Mouse (Mus musculus): Measurements from ENCODE around the gene Tbc1d9b.
"Not testable (repeated sequence)": the region's sequence is repeated elsewhere in the genome, so short reads cannot be mapped to it uniquely, and the experiment has no call there.

The Tbc1d9b gene

GRCm38 (mm10) chr11:50130811-50131766, at the start of gene Tbc1d9b:
Gene Tbc1d9b, plus strand, starts transcription at chr11:50131396.
- DNase-seq (ENCODE audit: low read depth, low spot score) = peak; percentile 92

DNA sequence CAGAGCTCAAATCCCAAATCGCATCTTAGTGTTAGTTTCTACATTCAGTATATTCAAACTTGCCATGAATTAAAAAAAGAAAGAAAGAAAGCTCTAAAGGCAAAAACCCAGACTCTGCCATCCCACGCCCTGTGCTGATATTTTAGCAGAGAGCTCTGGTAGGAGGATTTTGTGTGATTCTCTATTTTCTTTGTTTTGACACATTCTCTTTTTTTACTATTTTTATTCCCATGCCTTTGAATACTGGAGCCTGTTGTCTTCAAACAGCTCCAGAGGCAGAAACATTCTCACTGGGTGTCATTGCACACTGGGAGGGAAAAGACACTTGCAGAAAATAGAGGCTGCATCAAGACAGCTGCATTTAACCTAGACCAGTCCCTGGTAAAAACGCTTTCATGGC, 45.0 kb upstream of the Tbc1d9b start:
- no peak for DNase-seq (ENCODE audit: low read depth, low spot score)

DNA sequence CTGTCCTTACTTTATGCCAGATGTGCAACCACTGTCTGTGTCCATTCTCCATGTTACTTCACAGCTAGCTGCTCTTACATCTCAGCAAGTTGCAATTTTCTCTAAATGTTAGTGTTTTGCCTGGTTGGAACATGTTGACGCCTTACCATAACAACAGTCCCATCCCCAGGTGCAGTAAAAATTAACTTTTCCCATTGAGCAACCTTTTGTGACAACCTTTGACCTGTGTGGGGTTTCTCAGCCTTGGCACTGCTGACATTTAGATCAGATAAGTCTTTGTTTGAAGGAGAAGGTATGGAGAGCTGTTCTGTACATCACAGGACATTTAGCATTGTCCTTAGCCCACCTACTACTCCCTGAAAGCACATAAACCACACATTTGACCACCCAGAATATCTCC, 41.4 kb upstream of the Tbc1d9b start:
- no peak for DNase-seq (ENCODE audit: low read depth, low spot score)

DNA sequence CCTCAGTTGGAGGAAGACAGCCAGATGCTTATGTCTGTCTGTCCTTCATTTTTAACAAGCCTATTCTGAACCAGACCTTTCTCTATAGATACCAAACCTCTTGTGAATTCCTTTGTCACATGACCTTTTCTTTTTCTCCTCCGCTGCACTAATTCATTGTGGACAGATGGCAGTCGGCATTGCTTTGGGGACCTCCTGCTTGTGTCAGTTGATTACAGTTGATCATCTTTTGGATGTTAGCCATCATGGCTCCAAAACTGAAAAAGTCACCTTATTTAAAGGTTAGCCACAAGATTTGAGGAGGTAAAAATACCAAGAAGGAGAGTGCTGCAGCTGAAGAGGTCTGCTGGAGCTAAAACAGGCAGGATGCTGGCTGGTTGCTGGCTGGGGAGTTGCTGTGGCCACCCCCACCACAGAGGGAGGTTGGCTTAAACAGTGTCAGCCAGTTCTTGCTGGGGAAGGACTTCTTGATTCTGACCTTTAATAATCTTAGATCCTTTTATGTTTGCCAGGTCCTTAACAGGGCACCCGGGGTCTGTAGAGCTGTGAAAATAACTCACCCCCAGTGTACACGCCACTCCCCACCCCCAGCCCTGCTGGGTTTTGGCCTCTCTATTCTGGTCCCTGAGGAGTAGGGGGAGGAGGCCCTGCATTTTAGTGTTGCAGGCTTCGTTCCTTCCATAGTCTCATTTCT, 40.1 kb upstream of the Tbc1d9b start:
- no peak for DNase-seq (ENCODE audit: low read depth, low spot score)

DNA sequence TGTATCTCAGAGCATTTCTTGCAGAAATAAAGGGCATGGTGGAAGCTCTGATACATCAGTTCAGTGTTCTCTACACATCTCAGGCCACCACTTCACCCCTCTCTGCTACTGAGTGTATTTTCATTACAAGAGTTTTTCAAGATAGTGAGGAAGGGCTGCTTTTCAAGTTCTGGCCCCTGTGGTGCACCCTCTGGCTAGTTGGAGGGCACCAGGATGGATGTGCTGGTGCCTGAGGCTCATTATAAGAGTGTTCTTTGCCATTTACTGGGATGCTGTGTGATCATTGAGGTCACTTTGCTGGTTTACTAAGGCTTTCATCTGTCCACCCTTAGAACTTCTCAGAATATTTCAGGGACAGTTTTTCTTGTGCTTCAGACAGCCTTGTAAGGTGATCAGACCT, 39.5 kb upstream of the Tbc1d9b start:
- no peak for DNase-seq (ENCODE audit: low read depth, low spot score)

DNA sequence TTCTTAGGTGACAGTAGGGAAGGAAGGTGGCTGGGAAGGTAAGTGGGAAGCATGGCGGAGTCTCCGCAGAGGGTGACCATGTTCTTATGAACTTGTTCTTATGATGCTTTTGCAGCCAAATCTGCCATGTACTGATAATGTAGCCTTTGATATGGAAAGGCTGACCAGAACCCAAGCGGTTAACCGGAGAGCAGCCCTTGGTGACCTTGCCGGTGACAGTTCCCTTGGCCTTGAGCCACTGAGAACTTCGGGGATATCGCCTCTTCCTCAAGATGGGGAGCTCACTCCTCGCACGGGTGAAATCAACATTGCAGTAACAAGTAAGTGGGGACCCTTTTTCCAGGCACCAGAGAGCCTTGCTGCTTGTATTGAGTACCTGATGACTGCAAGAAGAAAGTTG, 35.5 kb upstream of the Tbc1d9b start:
- no peak for DNase-seq (ENCODE audit: low read depth, low spot score)

DNA sequence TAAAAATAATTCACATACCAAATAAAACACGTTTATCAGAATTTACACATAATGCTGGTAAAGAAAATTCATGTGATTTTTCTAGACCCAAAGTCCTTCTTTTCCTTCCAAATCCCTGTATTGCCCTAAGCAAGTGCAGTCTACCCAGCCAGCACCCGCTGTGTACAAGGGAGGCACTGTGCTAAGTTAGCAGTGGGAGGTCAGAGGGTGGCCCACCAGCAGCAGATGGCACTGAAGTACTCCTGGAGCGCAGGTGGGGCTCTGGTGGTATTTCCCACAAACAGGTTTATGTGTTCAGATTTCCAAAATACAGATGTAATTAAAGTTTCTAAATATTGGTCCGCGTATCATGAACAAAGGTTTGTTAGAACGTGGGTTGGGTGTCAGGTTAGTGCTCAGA, 34.1 kb upstream of the Tbc1d9b start:
- DNase-seq (ENCODE audit: low read depth, low spot score) = no peak

GRCm38 (mm10) chr11:50098961-50099481, 32.2 kb upstream of the Tbc1d9b start:
- no peak for DNase-seq (ENCODE audit: low read depth, low spot score)

- no peak for DNase-seq (ENCODE audit: low read depth, low spot score)
Observed at GRCm38 (mm10) chr11:50099692-50100091, 31.5 kb upstream of the Tbc1d9b start.

DNA sequence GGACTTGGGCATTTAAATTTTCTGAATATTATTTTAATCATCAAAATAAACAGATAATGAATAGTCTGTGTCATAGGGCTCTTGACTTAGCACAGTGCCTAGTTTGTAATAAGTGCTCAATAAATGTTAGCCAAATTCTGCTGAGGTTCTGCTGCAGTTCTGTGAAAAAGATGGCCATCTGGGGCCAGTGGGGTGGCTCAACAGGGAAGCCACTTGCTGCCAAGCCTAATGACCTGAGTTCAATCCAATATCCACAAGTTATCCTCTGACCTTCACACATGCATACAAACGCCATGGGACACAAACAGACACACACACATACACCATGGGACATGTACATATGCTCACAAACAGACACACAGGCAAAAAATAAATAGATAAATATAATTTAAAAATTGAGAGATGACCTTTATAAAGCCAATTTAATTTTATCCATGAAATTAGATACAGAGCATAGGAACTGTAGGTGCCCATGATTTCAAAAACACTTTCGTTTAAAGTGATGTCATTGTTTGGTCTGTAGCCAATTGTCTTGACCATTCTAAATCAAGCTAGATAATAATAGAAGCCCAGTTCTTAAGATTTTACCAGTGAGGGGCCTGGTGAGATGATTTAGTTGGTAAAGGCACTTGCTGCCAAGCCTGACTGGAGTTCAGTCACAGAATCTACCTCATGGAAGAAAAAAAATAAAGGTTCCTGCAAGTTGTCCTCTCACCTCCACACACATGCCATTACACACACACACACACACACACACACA, 30.5 kb upstream of the Tbc1d9b start:
- no peak for DNase-seq (ENCODE audit: low read depth, low spot score)

DNA sequence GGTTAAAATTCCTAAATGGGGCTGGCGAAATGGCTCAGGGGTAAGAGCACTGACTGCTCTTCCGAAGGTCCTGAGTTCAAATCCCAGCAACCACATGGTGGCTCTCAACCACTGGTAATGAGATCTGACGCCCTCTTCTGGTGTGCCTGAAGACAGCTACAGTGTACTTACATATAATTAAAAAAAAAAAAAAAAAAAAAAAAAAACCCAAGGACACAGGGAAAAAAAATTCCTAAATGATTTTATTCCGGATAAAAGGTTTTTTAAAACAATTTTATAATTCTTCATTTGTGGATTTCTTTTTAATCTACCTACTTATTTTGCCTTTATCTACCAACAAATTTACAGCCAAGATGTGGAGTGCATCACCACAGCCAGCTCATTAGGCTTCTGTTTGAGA, 29.2 kb upstream of the Tbc1d9b start:
- not testable (repeated sequence) for DNase-seq (ENCODE audit: low read depth, low spot score)

DNA sequence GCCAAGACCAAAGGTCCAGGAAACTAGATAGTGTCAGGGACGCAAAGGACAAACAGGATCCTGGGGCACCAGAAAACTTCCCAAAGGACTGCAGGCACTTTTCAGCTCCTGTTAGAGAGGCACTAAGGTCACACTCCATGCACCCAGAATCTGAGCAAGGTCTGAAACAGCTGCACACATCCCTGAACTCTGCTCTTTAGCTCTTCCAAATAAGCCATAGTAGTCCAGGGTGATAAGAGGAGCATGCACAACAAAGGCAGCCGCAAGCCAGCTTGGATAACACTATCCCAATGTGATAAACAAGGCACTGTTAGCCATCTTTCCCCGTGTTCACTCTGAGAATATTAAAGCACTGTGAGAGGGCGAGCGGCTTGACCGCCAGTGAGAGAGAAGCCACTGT, 27.2 kb upstream of the Tbc1d9b start:
- DNase-seq (ENCODE audit: low read depth, low spot score) = no peak

- DNase-seq (ENCODE audit: low read depth, low spot score) = no peak
Observed at GRCm38 (mm10) chr11:50105237-50105636, 26.0 kb upstream of the Tbc1d9b start.

DNA sequence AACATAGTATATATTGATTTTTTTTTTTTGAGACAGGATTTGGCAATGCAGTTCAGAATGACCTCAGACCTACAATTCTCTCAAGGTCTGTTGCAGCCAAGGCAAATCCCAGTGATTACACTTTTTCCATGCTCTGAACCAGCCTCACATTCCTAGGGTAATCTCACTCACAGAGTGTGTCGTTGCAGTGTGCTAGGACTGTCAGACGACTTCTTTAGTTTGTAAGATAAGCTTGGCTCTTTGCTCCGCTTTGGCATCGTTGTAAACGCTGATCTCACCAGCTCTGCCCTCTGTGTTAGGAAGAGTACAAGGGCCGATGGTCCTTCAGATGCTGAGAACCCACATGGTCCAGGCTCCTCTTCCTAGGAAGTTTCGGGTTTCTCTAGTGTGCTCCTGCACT, 25.2 kb upstream of the Tbc1d9b start:
- no peak for DNase-seq (ENCODE audit: low read depth, low spot score)

- DNase-seq (ENCODE audit: low read depth, low spot score) = no peak
Observed at GRCm38 (mm10) chr11:50108823-50109244, 22.4 kb upstream of the Tbc1d9b start.

GRCm38 (mm10) chr11:50114329-50114728, 16.9 kb upstream of the Tbc1d9b start:
- DNase-seq (ENCODE audit: low read depth, low spot score) = peak; percentile 83

GRCm38 (mm10) chr11:50122631-50123081, 8.5 kb upstream of the Tbc1d9b start:
- DNase-seq (ENCODE audit: low read depth, low spot score) = no peak

DNA sequence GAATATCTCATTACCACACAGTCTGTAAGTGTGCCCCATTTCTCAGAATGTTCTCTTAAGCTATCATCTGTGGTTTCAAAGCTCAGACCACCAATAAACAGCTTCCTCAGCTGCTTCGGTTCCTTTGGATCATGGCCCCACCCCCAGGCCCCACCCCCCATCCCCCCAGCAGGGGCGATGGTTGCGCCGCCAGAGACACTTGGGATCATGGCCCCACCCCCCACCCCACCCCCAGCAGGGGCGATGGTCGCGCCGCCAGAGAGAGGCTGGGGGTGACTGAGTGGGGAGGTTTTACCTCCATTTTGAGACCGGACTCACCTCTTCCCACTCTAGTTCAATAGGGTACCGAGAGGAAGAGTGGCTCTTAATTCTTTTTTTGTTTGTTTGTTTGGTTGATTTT, 3.4 kb upstream of the Tbc1d9b start:
- no peak for DNase-seq (ENCODE audit: low read depth, low spot score)

DNA sequence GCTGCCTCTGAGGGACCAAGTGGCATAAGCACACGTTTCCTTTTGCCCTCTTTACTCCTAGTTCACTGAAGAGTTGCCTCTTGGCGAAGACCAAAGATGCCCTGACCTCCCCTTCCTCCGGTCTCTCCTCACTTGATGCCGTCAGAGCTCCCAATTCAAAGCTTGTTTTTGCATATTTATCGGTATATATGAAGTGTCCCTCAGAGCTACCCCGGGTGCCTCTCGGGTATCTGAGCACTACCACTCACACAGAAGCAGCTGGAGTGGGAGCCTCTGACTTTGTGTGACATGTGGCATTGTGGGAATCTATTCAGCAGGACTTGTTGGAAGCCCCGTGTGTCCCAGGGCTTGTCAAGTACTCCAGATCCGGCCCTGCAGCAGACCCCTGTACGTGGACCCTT, 605 bp downstream of the Tbc1d9b start:
- no peak for DNase-seq (ENCODE audit: low read depth, low spot score)

DNA sequence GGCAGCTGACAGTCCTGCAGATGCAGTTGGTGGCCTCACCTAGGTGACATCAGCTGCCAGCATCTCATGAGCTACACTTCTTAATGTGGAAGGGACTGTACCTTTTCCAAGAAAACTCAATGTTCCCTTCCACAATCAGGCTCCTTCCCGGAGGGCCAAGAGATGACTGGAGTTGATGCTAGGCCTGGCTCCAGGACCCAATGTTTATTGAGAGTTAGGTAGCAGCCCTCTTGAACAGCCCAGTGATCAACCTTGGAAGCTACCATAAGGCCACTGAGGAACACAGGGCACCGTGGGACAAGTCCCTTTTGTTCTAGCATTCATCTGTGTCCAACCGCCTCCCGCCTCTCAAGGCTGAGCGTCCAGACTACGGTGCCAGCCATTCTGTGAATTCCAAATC, 1.1 kb downstream of the Tbc1d9b start:
- no peak for DNase-seq (ENCODE audit: low read depth, low spot score)

DNA sequence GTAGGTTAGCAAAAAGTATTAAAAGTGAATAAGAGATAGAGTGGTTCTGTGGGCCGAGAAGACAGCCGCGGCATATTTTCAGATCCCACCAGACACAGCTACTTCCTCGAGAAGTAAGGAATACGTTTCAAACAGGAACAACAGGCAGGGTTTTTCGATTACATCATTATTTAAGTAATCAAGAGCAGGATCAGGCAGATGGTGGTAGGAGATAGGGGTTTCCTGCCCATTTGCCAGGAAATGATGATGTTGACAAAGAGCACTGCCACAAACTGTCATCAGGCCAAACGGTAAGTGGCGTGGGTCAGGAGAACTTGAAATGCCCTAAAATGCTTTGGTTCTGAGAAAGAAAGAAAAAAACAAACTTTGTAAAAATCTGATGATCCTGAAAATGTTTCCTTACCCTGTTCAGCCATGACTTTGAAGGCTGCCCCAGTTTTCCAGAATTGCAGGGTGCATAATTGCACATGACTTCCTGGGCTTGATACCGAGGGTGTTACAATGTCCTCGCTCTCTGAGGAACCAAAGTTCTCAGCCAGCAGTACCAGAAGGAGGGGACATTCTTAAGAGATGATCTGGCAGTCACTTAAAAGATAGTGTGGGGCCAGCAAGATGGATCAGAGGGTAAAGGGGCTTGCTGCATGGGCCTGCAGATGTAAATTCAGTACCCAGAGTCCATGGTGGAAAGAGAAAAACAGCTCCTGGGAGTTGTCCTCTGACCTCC, 3.1 kb downstream of the Tbc1d9b start:
- peak; percentile 70 for DNase-seq (ENCODE audit: low read depth, low spot score)
